Mouse (Mus musculus) embryonic fibroblast, embryonic 13.5 days (primary cell): ENCODE data around the gene Ankrd53.

Experiments used
- CTCF ChIP-seq: IDR thresholded peaks from 2 replicates; pipeline ENCODE4 v1.5.1; 2011; ENCODE audit warnings: mild to moderate bottlenecking, control low read depth, low read length, moderate library complexity, borderline replicate concordance; ENCODE audit not compliant: insufficient read depth
- POLR2A ChIP-seq: IDR thresholded peaks from 2 replicates; pipeline ENCODE4 v1.6.1; 2011; ENCODE audit warnings: low read depth, mild to moderate bottlenecking, control low read depth, low read length, moderate library complexity

GRCm38 (mm10) chr6:83738596-83738995 is 23.8 kb upstream of the Ankrd53 start:
- TF ChIP-seq CTCF = no peak
- no peak for TF ChIP-seq POLR2A
